Mouse (Mus musculus) kidney, postnatal 4 days (tissue): ENCODE measurements around the gene Irf7.
A peak's percentile ranks its signal among the peaks of the same experiment; 100 is the strongest.

Source experiments
- DNase-seq, 2 experiments: peaks; one replicate each; pipeline ENCODE4 v3.0.0; 2021; ENCODE audit warnings: mixed read lengths in 2 of 2

Irf7 gene

GRCm38 (mm10) chr7:141219558-141220099 is 46.7 kb downstream of the Irf7 start:
- DNase-seq, result no peak

- DNase-seq, result no peak
Measured at GRCm38 (mm10) chr7:141218557-141219133, 47.6 kb downstream of the Irf7 start.

GRCm38 (mm10) chr7:141218141-141218540 is 48.1 kb downstream of the Irf7 start:
- no peak for DNase-seq

DNA sequence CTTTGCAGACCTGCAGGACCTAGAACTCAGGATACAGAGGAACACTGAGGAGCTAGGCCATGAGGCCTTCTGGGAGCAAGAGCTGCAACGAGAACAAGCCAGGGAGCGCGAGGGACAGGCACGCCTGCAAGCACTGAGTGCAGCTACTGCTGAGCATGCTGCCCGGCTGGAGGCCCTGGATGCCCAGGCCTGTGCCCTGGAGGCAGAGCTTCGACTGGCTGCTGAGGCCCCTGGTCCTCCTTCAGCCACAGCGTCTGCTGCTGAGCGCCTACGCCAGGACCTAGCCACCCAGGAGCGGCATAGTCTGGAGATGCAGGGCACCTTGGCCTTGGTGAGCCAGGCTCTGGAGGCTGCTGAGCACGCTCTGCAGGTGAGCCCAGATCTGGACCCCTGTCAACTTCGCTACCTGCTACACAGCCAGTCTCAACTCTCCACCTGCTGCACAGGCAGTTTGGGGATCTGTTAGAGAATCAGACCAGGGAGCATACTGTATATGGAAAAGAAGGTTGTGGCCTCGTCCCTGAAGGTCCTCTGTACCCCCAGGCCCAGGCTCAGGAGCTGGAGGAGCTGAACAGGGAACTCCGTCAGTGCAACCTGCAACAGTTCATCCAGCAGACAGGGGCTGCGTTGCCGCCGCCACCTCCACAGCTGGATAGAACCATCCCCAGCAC is 48.8 kb downstream of the Irf7 start:
- no peak for DNase-seq

DNA sequence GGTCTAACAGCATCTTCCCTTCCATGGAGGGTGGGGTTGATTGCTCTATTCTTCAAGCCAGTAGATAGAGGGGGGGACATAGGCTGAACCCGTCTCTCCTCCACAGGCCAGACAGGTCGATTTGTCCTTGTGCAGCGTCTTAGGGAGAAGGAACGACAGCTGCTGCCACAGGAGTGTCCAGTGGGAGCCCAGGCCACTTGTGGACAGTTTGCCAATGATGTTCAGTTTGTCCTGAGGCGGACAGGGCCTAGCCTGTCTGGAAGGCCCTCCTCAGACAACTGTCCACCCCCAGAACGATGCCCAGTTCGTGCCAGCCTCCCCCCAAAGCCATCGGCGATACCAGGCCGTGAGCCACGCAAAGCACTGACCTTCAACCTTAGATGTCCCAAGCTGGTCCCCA is 49.4 kb downstream of the Irf7 start:
- no peak for DNase-seq

DNA sequence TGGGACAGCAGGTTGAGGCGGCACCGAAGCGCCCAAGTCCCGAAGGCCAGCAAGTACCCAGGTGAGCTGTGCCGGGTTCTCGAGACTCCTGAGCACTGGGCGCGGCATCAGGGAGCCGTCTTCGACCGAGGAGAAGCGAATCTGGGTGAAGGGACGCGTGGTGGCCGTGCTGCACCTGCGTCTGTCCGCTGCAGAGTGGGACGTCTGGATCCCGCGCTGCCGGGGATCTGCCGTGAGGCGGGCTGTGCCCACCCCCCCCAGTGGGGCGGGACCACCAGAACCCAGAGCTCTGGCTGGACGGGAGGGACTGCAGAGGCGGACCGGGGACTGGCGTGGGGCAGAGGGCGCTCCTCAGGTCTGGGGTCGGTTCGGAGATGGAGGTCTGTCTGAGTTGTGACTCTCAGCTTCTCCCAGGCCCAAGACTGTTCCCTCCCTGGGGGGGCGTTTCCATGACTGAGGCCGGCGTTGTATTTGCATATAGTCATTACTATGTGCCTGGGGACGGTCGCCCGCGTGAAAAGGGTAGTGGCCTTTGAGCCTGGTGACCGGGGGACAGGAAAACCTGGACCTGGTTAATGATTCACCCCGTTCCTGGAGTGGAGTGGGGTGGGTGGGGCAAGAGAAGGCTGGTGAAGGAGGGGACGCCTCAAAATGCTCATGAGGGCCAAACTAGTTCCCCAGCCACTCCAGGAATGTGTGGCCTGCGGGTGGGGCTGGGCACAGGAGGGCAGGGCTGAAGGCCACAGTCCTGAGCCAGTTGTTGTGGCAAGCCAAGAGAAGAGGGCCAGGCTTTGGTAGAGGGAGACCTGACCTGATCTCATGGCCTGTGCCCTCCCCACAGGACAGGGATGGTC is 50.2 kb downstream of the Irf7 start:
- DNase-seq, result peak; percentile 80 to 90

GRCm38 (mm10) chr7:141215101-141215879 is 51.0 kb downstream of the Irf7 start, which contains the start of gene Rassf7:
Gene Rassf7, plus strand, starts transcription at chr7:141215860.
- DNase-seq, result peak; percentile 95 to 98

DNA sequence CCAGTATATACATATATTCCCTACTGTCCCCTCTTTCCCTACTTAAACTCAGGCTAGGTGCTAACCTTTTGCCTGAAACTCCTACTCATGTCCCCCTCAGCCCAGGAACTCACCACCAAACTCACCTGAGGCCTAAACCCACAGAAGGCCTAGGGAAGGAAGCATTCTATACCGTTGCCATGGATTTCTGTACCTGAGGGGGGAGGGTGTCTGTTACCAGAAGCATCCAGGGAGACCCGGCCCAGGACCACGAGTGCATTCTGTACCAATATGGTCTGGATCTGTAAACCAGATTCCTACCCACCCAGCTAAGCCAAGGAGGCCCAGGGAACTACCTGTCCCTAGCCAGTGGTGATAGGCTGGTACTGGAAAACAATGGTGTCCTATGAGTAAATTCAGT is 52.0 kb downstream of the Irf7 start:
- no peak for DNase-seq

DNA sequence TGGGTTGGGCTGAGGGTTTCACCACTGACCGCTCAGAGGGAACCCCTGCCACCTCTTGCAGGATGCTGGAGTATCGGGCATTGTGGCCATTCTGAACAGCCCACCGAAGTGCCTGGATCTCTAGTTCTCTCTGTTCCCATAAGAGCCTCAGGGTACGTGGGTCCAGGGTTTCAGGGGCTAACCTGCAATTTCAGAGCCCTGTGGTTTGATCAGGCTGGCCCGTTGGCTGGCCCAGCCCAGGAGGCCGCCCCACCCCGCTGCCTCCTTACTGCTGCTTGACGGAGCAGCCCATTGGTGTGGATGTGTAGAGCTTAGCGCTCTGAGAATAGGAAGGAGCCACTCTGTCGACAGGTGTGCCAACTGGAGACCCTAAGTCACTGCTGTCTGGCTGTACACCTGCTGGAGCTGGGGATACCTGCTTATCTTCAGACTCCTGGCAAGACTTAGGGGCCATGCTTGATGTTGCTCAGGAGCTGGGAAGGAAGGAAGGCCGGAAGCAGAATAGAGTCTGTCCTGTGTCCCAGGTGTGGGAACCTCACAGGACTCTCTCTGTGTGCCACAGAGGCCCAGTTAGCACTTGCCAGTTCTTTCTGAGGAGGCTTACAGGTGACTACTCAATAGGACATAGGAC is 52.6 kb downstream of the Irf7 start, which contains the start of gene Lmntd2:
TSS of gene Lmntd2 (minus strand) at position 476 of the 631 bp plus-strand sequence.
- no peak for DNase-seq

- DNase-seq, result no peak
Measured at GRCm38 (mm10) chr7:141213133-141213532, 53.1 kb downstream of the Irf7 start.
